Comparison of ENCODE assay signal across 8 mouse cellular contexts in genomic region chr11:117284721-117285605, GRCm38 (mm10).
DNase-seq lines count a peak whose midpoint lies in the region; ATAC-seq and TF ChIP-seq lines count a peak whose summit lies in the region.

No protein-coding gene starts in this region.

- peak overlapping the region; percentile 5 to 12; a peak in 2 of 4 replicates for H3K4me3 ChIP-seq in ES-E14 (ENCODE audit: insufficient read depth in 1 of 2, low read depth in 1 of 2, low read length in 2 of 2, poor library complexity in 1 of 2, severe bottlenecking in 1 of 2)
- H3K4me3 ChIP-seq in forebrain, embryonic 14.5 days (ENCODE audit: low read depth, low read length): no peak overlapping the region
- no peak overlapping the region for H3K4me3 ChIP-seq in neural tube, embryonic 15.5 days (replicated peaks)

- no peak for ATAC-seq in forebrain, embryonic 14.5 days
- no peak for ATAC-seq in neural tube, embryonic 15.5 days (ENCODE audit: low FRiP score)

- peak overlapping the region; percentile 44 for H3K9ac ChIP-seq in ES-E14 (ENCODE audit: insufficient read depth, low read depth, low read length, poor library complexity, severe bottlenecking)
- peak overlapping the region; percentile 45 for H3K9ac ChIP-seq in forebrain, embryonic 14.5 days (ENCODE audit: low read length)
- no peak overlapping the region for H3K9ac ChIP-seq in neural tube, embryonic 15.5 days (replicated peaks)

- WGBS in forebrain, embryonic 14.5 days: 33% methylated on average over 19 of the region's 19 CpGs
- WGBS in neural tube, embryonic 15.5 days: 42% methylated on average over 19 of the region's 19 CpGs

- H3K27ac ChIP-seq in ES-E14 (ENCODE audit: insufficient read depth, low read depth, low read length, poor library complexity, severe bottlenecking): no peak overlapping the region
- H3K27ac ChIP-seq in forebrain, embryonic 14.5 days (ENCODE audit: low read depth, low read length): peak overlapping the region; percentile 66
- H3K27ac ChIP-seq in neural tube, embryonic 15.5 days (replicated peaks): peak overlapping the region; percentile 61

- H3K4me2 ChIP-seq in forebrain, embryonic 14.5 days (ENCODE audit: low read length): no peak overlapping the region
- no peak overlapping the region for H3K4me2 ChIP-seq in neural tube, embryonic 15.5 days

- peaks cover 0 to 30% of the 10 kb centered on the region in 2 experiments; a peak in 2 of 4 replicates for H3K4me1 ChIP-seq in ES-E14 (ENCODE audit: control insufficient read depth in 2 of 2, insufficient read depth in 2 of 2, low read length in 2 of 2, poor library complexity in 1 of 2)
- peaks cover 15% of the 10 kb centered on the region for H3K4me1 ChIP-seq in forebrain, embryonic 14.5 days (ENCODE audit: control insufficient read depth, insufficient read depth, low read length)
- peaks cover 39% of the 10 kb centered on the region for H3K4me1 ChIP-seq in neural tube, embryonic 15.5 days

- no peaks in the 10 kb centered on the region for H3K27me3 ChIP-seq in forebrain, embryonic 14.5 days (replicated peaks; ENCODE audit: control insufficient read depth, insufficient read depth, low read length)
- H3K27me3 ChIP-seq in neural tube, embryonic 15.5 days (replicated peaks): no peaks in the 10 kb centered on the region

- in situ Hi-C loops in ES-E14 (cut with MboI; ENCODE audit: low sequenced_read_pairs in 2 of 2, unreplicated experiment in 2 of 2): no loop called here

- no peaks in the 10 kb centered on the region for H3K36me3 ChIP-seq in ES-E14 (ENCODE audit: control insufficient read depth, insufficient read depth, low read length, poor library complexity, severe bottlenecking)
- H3K36me3 ChIP-seq in forebrain, embryonic 14.5 days (ENCODE audit: control insufficient read depth, insufficient read depth, low read length): no peaks in the 10 kb centered on the region
- H3K36me3 ChIP-seq in neural tube, embryonic 15.5 days: no peaks in the 10 kb centered on the region

- DNase-seq in cerebellum, adult 11-12 months: peak; percentile 36
- no peak for DNase-seq in cerebellum, adult 9-10 months
- no peak for DNase-seq in ES-E14 (ENCODE audit: low read depth, low spot score)
- DNase-seq in forebrain, embryonic 14.5 days (ENCODE audit: low spot score): no peak
- DNase-seq in kidney, postnatal 10 days: peak; percentile 62
- no peak for DNase-seq in right cerebral cortex, adult 2 months (ENCODE audit: low spot score in 2 of 2)
- no peak for DNase-seq in urinary bladder, postnatal 10 days (ENCODE audit: low spot score)

- H3K9me3 ChIP-seq in ES-E14 (ENCODE audit: control insufficient read depth, insufficient read depth, low read depth, low read length): no peaks in the 10 kb centered on the region
- H3K9me3 ChIP-seq in forebrain, embryonic 14.5 days (replicated peaks; ENCODE audit: control insufficient read depth, low read length): no peaks in the 10 kb centered on the region
- H3K9me3 ChIP-seq in neural tube, embryonic 15.5 days (replicated peaks): no peaks in the 10 kb centered on the region

TF ChIP-seq in ES-E14, 5 proteins besides CTCF, POLR2A, EP300 and RAD21:
- no peak for TF ChIP-seq ZC3H11A (IDR thresholded peaks at IDR 0.05; ENCODE audit: borderline replicate concordance, low read depth, low read length)
- no peak for TF ChIP-seq HCFC1 (IDR thresholded peaks at IDR 0.05; ENCODE audit: borderline replicate concordance, insufficient read depth, low read length)
- no peak for TF ChIP-seq CHD2 (IDR thresholded peaks at IDR 0.05; ENCODE audit: low read depth, low read length)
- TF ChIP-seq ZNF384 (IDR thresholded peaks at IDR 0.05; ENCODE audit: low read depth, low read length): no peak
- TF ChIP-seq MAFK (IDR thresholded peaks at IDR 0.05; ENCODE audit: insufficient read depth, low read depth, low read length): no peak
TF ChIP-seq in ES-E14: peak in this region for 0.

Comparison
In these comparisons a context has a peak if more than half of its experiments do, and no peak if none do; other contexts are left out.
1. DNase-seq: peak in cerebellum, adult 11-12 months (single experiment) and kidney, postnatal 10 days (single experiment); none in cerebellum, adult 9-10 months (single experiment), ES-E14 (single experiment), forebrain, embryonic 14.5 days (single experiment), right cerebral cortex, adult 2 months (0 of 2) and urinary bladder, postnatal 10 days (single experiment).
2. H3K4me3 ChIP-seq: peak in ES-E14 (2 of 2); none in forebrain, embryonic 14.5 days (single experiment) and neural tube, embryonic 15.5 days (single experiment).